Mouse (Mus musculus): Measurements from ENCODE around the gene Pax2.

GRCm38 (mm10) chr19:44791981-44792380 lies 36.1 kb downstream of the Pax2 start:
- TF ChIP-seq POLR2A (IDR thresholded peaks at IDR 0.05; ENCODE audit: control insufficient read depth in 1 of 2, insufficient read depth in 1 of 2, low read depth in 1 of 2, low read length in 2 of 2, poor library complexity in 1 of 2) (no peak), CTCF (IDR thresholded peaks at IDR 0.05 in 2 of 3, conservative IDR thresholded peaks at IDR 0.05 in 1 of 3; ENCODE audit: control insufficient read depth in 1 of 3, insufficient read depth in 1 of 3, low read depth in 2 of 3, low read length in 3 of 3, poor library complexity in 1 of 3, severe bottlenecking in 1 of 3) (no peak), EP300 (IDR thresholded peaks at IDR 0.05; ENCODE audit: low read depth in 1 of 2, low read length in 2 of 2) (no peak), GATA1 (IDR thresholded peaks at IDR 0.05; ENCODE audit: low read depth, low read length) (no peak), MAZ (IDR thresholded peaks at IDR 0.05; ENCODE audit: low read depth, low read length) (no peak), MAX (IDR thresholded peaks at IDR 0.05; ENCODE audit: low read length) (no peak), E2F4 (IDR thresholded peaks at IDR 0.05; ENCODE audit: borderline replicate concordance, low read depth, low read length) (no peak), TBP (IDR thresholded peaks at IDR 0.05; ENCODE audit: low read depth, low read length) (no peak), KAT2A (conservative IDR thresholded peaks at IDR 0.05; ENCODE audit: low read depth, low read length) (no peak), UBTF (IDR thresholded peaks at IDR 0.05; ENCODE audit: borderline replicate concordance, insufficient read depth, low read depth, low read length) (no peak)
